Mouse (Mus musculus) lung, embryonic 14.5 days (tissue): ENCODE measurements at regions not wholly inside any gene's neighbourhood (a gene's known extent, or its start where the extent isn't known, plus 50 kb on each side); places are given as distances from the start of the nearest gene placed in this dataset.

ENCODE experiments used
- ATAC-seq: fragments of 200-750 bp; cut with Nextera tagmentation; 2 replicates; pipeline ENCODE4 v1.8.0; 2017; ENCODE audit warnings: mild to moderate bottlenecking, moderate TSS enrichment, moderate library complexity; ENCODE audit not compliant: insufficient read depth
- DNase-seq: peaks from one replicate; pipeline ENCODE4 v3.0.0-alpha.2; 2015
- H3K27ac ChIP-seq: fragments of 300-500 bp; sonication (generic); 2 replicates; pipeline ENCODE4 v1.5.1; 2014; ENCODE audit warnings: low read depth, mild to moderate bottlenecking, moderate library complexity
- H3K27me3 ChIP-seq: fragments of 300-500 bp; sonication (generic); 2 replicates; pipeline ENCODE4 v1.6.1; 2014; ENCODE audit warnings: low read length, control low read depth; ENCODE audit not compliant: insufficient read depth
- H3K36me3 ChIP-seq: fragments of 300-500 bp; sonication (generic); 2 replicates; pipeline ENCODE4 v1.6.1; 2014; ENCODE audit warnings: control low read depth; ENCODE audit not compliant: insufficient read depth
- H3K4me1 ChIP-seq: fragments of 300-500 bp; sonication (generic); 2 replicates; pipeline ENCODE4 v1.6.1; 2014; ENCODE audit warnings: antibody characterized with exemption, control low read depth; ENCODE audit not compliant: insufficient read depth
- H3K4me2 ChIP-seq: fragments of 300-500 bp; sonication (generic); 2 replicates; pipeline ENCODE4 v1.6.1; 2014; ENCODE audit warnings: mild to moderate bottlenecking
- H3K4me3 ChIP-seq: fragments of 300-500 bp; sonication (generic); 2 replicates; pipeline ENCODE4 v1.5.1; 2014; ENCODE audit warnings: low read depth, low read length
- H3K9ac ChIP-seq: fragments of 300-500 bp; sonication (generic); 2 replicates; pipeline ENCODE4 v1.6.1; 2014
- H3K9me3 ChIP-seq: fragments of 300-500 bp; sonication (generic); 2 replicates; pipeline ENCODE4 v1.6.1; 2016; ENCODE audit warnings: low read depth, low read length, control low read depth
- CTCF ChIP-seq: IDR thresholded peaks from 2 replicates; pipeline ENCODE4 v1.5.1; 2016; ENCODE audit warnings: antibody characterized with exemption, low read depth
- WGBS: fragments of 180-500 bp; shearing (Covaris S2); extraction: QIAGEN DNeasy Blood & Tissue Kit; methylation state at CpG from one replicate; pipeline ENCODE4 v1.1.7; 2014; 5-methylcytosine and 5-hydroxymethylcytosine counted together

- Histone ChIP-seq H3K27ac (no peak overlapping the region), H3K36me3 (no peaks in the 10 kb centered on the region), H3K4me2 (no peak overlapping the region), H3K4me1 (no peaks in the 10 kb centered on the region), H3K9me3 (no peaks in the 10 kb centered on the region), H3K9ac (no peak overlapping the region), H3K27me3 (no peaks in the 10 kb centered on the region), H3K4me3 (no peak overlapping the region)
- WGBS: 44% methylated on average over 6 of the region's 6 CpGs
- DNase-seq (no peak), ATAC-seq (no peak)
- no peak for TF ChIP-seq CTCF
Observed at GRCm38 (mm10) chr7:137648621-137649020, 211.2 kb downstream of the Glrx3 start.

GRCm38 (mm10) chr7:137649650-137650049, 212.2 kb downstream of the Glrx3 start:
- Histone ChIP-seq H3K4me3 (no peak overlapping the region), H3K36me3 (no peaks in the 10 kb centered on the region), H3K4me2 (no peak overlapping the region), H3K27me3 (no peaks in the 10 kb centered on the region), H3K4me1 (no peaks in the 10 kb centered on the region), H3K27ac (no peak overlapping the region), H3K9me3 (no peaks in the 10 kb centered on the region), H3K9ac (no peak overlapping the region)
- WGBS: 80% methylated on average over 6 of the region's 6 CpGs
- DNase-seq: no peak
- no peak for TF ChIP-seq CTCF
- no peak for ATAC-seq

- Histone ChIP-seq H3K27me3 (no peaks in the 10 kb centered on the region), H3K27ac (no peak overlapping the region), H3K4me2 (no peak overlapping the region), H3K9me3 (no peaks in the 10 kb centered on the region), H3K9ac (no peak overlapping the region), H3K36me3 (no peaks in the 10 kb centered on the region), H3K4me1 (no peaks in the 10 kb centered on the region), H3K4me3 (no peak overlapping the region)
- no peak for DNase-seq
- ATAC-seq: no peak
- TF ChIP-seq CTCF: no peak
- WGBS: 88% methylated on average over 4 of the region's 4 CpGs
Observed at GRCm38 (mm10) chr7:137653837-137654236, 216.4 kb downstream of the Glrx3 start.

GRCm38 (mm10) chr7:137667165-137667564, 229.8 kb downstream of the Glrx3 start:
- H3K4me3 ChIP-seq: no peak overlapping the region
- no peak for TF ChIP-seq CTCF
- 72% methylated on average over 2 of the region's 2 CpGs for WGBS
- ATAC-seq (no peak), DNase-seq (no peak)
- H3K4me2 ChIP-seq: no peak overlapping the region
- H3K27me3 ChIP-seq: no peaks in the 10 kb centered on the region
- H3K36me3 ChIP-seq: no peaks in the 10 kb centered on the region
- no peak overlapping the region for H3K9ac ChIP-seq
- no peaks in the 10 kb centered on the region for H3K4me1 ChIP-seq
- no peaks in the 10 kb centered on the region for H3K9me3 ChIP-seq
- no peak overlapping the region for H3K27ac ChIP-seq

GRCm38 (mm10) chr7:137671156-137671555, 233.7 kb downstream of the Glrx3 start:
- no peak overlapping the region for H3K4me3 ChIP-seq
- H3K9ac ChIP-seq: no peak overlapping the region
- H3K4me2 ChIP-seq: no peak overlapping the region
- H3K27me3 ChIP-seq: no peaks in the 10 kb centered on the region
- H3K27ac ChIP-seq: no peak overlapping the region
- 45% methylated on average over 4 of the region's 4 CpGs for WGBS
- peak; percentile 77 for DNase-seq
- H3K9me3 ChIP-seq: no peaks in the 10 kb centered on the region
- no peak for TF ChIP-seq CTCF
- ATAC-seq: no peak
- no peaks in the 10 kb centered on the region for H3K4me1 ChIP-seq
- H3K36me3 ChIP-seq: no peaks in the 10 kb centered on the region

- Histone ChIP-seq H3K4me3 (no peak overlapping the region), H3K9ac (no peak overlapping the region), H3K27me3 (no peaks in the 10 kb centered on the region), H3K4me2 (no peak overlapping the region), H3K27ac (no peak overlapping the region), H3K9me3 (no peaks in the 10 kb centered on the region), H3K36me3 (no peaks in the 10 kb centered on the region), H3K4me1 (no peaks in the 10 kb centered on the region)
- TF ChIP-seq CTCF: no peak
- DNase-seq (no peak), ATAC-seq (no peak)
- 76% methylated on average over 1 of the region's 1 CpGs for WGBS
Observed at GRCm38 (mm10) chr7:137674596-137674995, 237.2 kb downstream of the Glrx3 start.

GRCm38 (mm10) chr7:137675381-137675780, 238.0 kb downstream of the Glrx3 start:
- H3K36me3 ChIP-seq: no peaks in the 10 kb centered on the region
- no peak overlapping the region for H3K9ac ChIP-seq
- no peaks in the 10 kb centered on the region for H3K4me1 ChIP-seq
- H3K9me3 ChIP-seq: no peaks in the 10 kb centered on the region
- no peak for TF ChIP-seq CTCF
- DNase-seq: no peak
- H3K4me2 ChIP-seq: no peak overlapping the region
- H3K27me3 ChIP-seq: no peaks in the 10 kb centered on the region
- WGBS: 83% methylated on average over 5 of the region's 5 CpGs
- H3K4me3 ChIP-seq: no peak overlapping the region
- H3K27ac ChIP-seq: no peak overlapping the region
- no peak for ATAC-seq

GRCm38 (mm10) chr7:137684826-137685225, 247.4 kb downstream of the Glrx3 start:
- Histone ChIP-seq H3K4me3 (no peak overlapping the region), H3K9me3 (no peaks in the 10 kb centered on the region), H3K36me3 (no peaks in the 10 kb centered on the region), H3K27me3 (no peaks in the 10 kb centered on the region), H3K4me2 (no peak overlapping the region), H3K9ac (no peak overlapping the region), H3K4me1 (no peaks in the 10 kb centered on the region), H3K27ac (no peak overlapping the region)
- WGBS: 74% methylated on average over 6 of the region's 6 CpGs
- ATAC-seq (no peak), DNase-seq (no peak)
- no peak for TF ChIP-seq CTCF
